Mouse (Mus musculus) embryo, embryonic 9.5 days (tissue): ENCODE measurements around the gene Bpifa2.
"Not testable (repeated sequence)": the region's sequence is repeated elsewhere in the genome, so short reads cannot be mapped to it uniquely, and the experiment has no call there.

ENCODE experiments used
- DNase-seq: peaks from one replicate; pipeline ENCODE4 v3.0.0-alpha.2; 2017; ENCODE audit errors: extremely low spot score

Gene Bpifa2

DNA sequence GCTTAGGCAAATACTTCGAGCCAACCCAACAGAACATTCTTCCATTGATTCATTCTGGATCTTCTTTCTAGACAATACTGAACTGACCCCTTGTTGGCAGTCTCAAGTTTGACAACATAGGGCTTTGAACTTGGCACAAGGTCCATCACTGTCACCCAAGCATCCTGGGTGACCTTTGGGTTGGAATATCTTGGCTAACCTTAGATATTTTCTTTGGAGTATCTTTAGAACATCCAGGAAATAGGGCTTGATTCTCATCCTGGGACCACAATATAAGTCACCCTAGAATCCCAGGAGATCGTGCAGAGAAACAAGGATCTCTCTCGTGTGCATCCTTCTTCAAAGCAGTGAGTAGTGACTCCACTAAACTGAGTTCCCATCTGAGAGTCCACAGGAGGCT lies at the start of gene Bpifa2:
Gene Bpifa2 (plus strand): TSS at position 301 of the 400 bp plus-strand sequence.
- DNase-seq = no peak

GRCm38 (mm10) chr2:153962821-153963331 lies 45.2 kb upstream of the Bpifa2 start:
- no peak for DNase-seq

GRCm38 (mm10) chr2:153963334-153963733 lies 44.7 kb upstream of the Bpifa2 start:
- no peak for DNase-seq

- DNase-seq = no peak
These were observed 37.8 kb upstream of the Bpifa2 start for GRCm38 (mm10) chr2:153970221-153970620.

- no peak for DNase-seq
These were observed 33.5 kb upstream of the Bpifa2 start, which contains the start of gene Bpifa6 for GRCm38 (mm10) chr2:153974582-153974981. Gene Bpifa6 (plus strand): TSS chr2:153974945.

DNA sequence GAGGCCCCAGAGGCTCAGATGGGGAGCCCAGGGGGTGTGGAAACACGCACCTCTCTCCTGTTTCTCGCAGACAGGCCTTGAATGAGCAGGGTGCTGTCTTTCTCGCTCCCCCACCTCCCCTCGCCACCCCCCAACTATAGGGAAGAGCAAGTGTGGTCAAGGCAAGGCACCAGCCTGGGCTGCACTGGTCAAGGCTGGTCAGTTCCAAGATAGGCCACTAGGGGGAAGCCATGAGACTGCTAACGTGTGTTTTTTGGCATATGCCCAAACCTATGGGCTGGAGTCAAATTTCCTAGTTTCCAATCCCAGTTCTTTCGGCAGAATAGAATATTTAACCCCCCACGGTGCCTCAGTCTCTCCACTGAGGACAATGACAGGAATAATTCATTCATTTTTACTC lies 12.3 kb upstream of the Bpifa2 start:
- DNase-seq = peak; percentile 74

DNA sequence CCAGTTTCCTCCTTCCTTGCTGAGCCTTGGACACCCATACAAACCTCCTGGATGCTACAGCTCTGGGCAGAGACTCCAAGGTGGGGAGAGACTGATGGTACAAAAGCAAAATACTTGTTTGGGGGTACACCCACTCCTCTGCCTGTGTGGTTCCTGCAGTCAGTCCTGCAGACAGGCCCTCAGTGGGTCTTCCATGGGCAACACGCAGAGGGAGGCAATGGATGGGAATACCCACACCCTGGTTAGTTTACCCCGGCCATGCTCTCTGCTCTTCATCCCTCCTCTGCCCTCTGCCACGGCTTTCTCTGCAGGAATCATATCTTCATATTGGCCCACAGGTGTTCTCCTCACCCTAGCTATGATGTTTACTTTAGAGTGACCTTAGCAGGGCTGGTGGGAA lies 7.6 kb upstream of the Bpifa2 start:
- no peak for DNase-seq

- no peak for DNase-seq
These were observed 7.0 kb upstream of the Bpifa2 start for GRCm38 (mm10) chr2:154001056-154001455.

- no peak for DNase-seq
These were observed 3.6 kb upstream of the Bpifa2 start for GRCm38 (mm10) chr2:154004456-154004855.

DNA sequence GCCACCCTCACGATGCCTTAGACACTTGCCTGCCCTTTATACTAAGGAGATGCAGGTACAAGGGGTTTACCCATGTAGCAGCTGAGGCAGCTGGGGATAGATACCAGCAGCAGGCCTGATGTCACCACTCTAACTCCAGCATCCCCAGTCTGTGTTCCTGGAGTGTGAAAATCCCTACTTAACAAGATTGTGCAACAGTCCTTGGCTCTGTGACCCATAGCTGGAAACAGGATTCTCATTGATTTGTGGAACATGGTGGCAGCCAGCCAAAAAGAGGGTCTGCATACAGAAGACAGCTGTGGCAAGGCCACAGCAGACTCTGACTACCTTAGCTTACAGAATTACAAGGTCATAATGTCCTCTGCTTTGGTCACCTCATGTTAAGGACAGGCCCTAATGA lies 3.0 kb upstream of the Bpifa2 start:
- no peak for DNase-seq

DNA sequence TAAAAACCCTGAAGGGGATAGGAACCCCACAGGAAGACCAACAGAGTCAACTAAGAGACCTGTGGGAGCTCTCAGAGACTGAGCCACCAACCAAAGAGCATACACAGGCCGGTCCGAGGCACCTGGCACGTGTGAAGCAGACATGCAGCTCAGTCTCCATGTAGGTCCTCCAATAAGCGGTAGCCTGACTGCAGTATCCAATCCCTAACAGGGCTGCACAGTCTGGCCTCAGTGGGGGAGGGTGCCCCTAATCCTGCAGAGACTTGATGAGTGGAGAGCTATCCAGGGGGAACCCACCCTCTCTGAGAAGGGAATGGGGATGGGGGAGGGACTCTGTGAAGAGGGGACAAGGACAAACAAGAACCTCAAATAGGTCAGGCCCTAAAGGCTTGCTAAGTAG lies 2.3 kb upstream of the Bpifa2 start:
- no peak for DNase-seq

DNA sequence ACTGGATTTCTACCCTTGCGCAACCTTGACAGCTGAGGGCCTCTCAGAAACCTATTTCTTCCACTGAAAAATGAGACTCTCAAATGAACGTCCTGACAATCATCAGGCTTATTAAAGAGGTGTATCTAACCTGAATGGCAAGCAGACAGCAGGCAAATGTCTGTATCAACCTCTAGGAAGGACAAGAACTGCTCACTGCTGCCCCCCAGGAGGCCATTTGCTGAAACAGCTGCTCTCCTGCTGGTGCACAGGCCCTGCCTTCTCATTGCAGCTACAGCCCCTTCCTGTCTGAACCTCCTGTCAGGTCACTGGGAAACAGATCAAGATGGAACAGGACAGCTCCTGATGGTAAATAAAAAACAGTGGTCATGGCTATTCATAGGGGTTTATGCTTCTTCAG lies 1.7 kb upstream of the Bpifa2 start:
- DNase-seq = no peak

DNA sequence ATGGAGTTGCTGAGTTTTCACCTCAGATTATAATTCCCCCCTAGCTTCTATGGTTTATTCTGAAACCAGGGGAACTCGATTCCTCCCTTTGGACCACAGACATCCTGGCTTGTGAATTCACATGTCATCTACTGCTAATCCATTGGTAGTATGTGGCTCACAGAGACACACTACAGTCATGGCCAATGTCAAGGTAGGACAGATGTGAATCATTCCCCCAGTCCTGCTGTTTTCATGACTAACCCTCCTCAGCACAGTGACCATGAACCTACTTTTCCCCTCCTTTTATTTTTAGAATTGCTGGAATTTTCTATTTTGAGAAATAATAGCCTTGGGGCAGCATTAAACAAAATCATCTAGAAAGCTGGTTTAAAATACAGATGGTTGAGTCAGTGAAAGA lies 684 bp upstream of the Bpifa2 start:
- no peak for DNase-seq

- DNase-seq = no peak
These were observed 9.9 kb downstream of the Bpifa2 start for GRCm38 (mm10) chr2:154017990-154018389.

- DNase-seq = not testable (repeated sequence)
These were observed 16.6 kb downstream of the Bpifa2 start for GRCm38 (mm10) chr2:154024676-154025075.

GRCm38 (mm10) chr2:154038932-154039331 lies 30.9 kb downstream of the Bpifa2 start:
- peak; percentile 17 for DNase-seq

DNA sequence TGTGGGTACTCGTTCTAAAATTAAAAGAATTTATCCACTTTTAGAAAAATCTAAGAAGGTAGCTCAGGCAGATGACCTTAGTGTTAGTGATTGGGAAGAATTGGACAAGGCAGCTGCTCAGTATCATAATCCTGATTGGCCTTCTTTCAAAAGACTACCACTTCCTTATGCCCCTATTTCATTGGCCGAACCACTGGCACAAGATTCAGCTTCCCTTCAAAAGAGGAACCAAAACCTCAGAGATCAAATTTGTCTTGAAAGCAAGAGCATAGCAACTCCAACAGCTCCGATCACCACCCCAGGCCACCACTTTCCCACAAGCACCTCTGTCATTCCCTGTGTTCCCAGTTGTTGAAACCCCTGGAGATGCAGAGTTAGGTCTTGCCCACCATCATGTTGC lies 36.7 kb downstream of the Bpifa2 start:
- DNase-seq = no peak

DNA sequence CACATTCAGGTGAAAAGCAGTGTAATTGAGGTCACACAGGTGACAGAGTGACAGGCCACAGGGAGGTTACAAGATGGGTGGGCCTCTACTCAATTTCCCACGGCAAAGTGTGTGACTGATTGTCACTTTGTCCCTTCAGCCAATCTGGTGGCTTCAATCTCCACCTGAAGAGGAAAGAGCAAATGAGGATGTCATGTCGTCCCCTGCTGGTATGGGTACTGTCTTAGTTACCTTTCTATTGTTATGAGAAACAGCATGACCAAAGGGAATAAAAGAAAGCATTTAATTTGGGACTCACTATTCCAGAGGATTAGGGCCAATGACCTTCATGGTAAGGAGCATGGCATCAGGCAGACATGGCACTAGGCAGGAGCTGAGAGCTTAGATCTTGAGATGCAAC lies 50.6 kb downstream of the Bpifa2 start:
- no peak for DNase-seq
